Mouse (Mus musculus): Measurements from ENCODE around the gene Ptpn18. TPM values are rescaled to one million over a fixed set of nuclear protein-coding genes. Genes with fewer than 3 reads are reported as not detected.
"Not testable (repeated sequence)": the region's sequence is repeated elsewhere in the genome, so short reads cannot be mapped to it uniquely, and the experiment has no call there.

The Ptpn18 gene
- polyA plus RNA-seq, 1 experiment, result 732 TPM

- Histone ChIP-seq H3K4me3 (replicated peaks) (no peak overlapping the region), H3K27me3 (replicated peaks) (peaks cover 28% of the 10 kb centered on the region)
Measured at GRCm38 (mm10) chr1:34507986-34508385, 48.4 kb downstream of the Ptpn18 start.

DNA sequence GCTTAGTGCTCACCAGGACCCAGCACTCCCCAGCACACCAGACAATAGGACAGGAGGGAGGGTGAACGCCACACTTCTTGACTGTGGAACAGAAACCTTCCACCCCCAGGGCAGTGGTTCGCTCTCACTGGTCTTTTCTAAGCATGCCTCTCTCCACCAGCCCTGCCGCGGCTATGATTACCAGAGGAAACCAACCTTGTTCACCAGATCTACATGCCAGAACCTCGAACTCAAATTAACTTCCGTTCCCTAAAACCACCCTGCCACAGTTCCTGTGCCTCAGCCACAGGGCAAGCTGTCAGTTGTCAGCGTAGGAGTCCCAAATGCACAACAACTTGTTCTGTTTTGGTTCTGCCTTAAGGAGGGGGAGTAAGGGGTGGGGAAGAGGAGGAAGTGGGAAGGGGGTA lies 51.0 kb downstream of the Ptpn18 start:
- Histone ChIP-seq H3K4me3 (replicated peaks) (peak overlapping the region; percentile 90), H3K27me3 (replicated peaks) (peaks cover 33% of the 10 kb centered on the region)
- TF ChIP-seq GATA1 (IDR thresholded peaks at IDR 0.05; ENCODE audit: borderline replicate concordance, low read length) (no peak), FLI1 (IDR thresholded peaks at IDR 0.05; ENCODE audit: low read length) (no peak)

More at GRCm38 (mm10) chr1:34507986-34508385, 48.4 kb downstream of the Ptpn18 start:
- H3K36me3 ChIP-seq (replicated peaks; ENCODE audit: low read length), result no peaks in the 10 kb centered on the region
- no peak for TF ChIP-seq GATA1 (IDR thresholded peaks at IDR 0.05; ENCODE audit: borderline replicate concordance, low read length)
- TF ChIP-seq FLI1 (IDR thresholded peaks at IDR 0.05; ENCODE audit: low read length), result no peak
- H3K4me1 ChIP-seq, result peaks cover 24% of the 10 kb centered on the region
- H3K9me3 ChIP-seq, result peaks cover 14% of the 10 kb centered on the region

DNA sequence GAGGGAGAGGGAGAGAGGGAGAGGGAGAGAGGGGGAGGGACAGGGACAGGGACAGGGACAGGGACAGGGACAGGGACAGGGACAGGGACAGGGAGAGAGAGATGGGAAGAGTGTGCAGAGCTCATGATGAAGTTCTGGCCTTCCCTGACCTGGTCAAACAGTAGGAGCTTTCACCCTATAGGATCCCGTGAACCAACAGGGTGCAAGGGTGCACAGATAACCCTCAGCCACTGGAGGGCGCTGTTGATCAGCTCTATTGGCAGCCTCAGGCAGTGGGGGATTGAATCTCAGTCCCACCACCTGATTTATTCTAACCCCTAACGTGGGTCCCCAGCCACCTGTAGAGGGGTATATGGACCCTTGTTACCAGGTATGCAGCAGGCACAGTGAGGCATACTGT lies 51.5 kb downstream of the Ptpn18 start:
- Histone ChIP-seq H3K27me3 (replicated peaks) (peaks cover 34% of the 10 kb centered on the region), H3K9me3 (peaks cover 24% of the 10 kb centered on the region), H3K4me3 (replicated peaks) (peak overlapping the region; percentile 90), H3K36me3 (replicated peaks; ENCODE audit: low read length) (no peaks in the 10 kb centered on the region), H3K4me1 (peaks cover 20% of the 10 kb centered on the region)
- TF ChIP-seq FLI1 (IDR thresholded peaks at IDR 0.05; ENCODE audit: low read length) (no peak), GATA1 (IDR thresholded peaks at IDR 0.05; ENCODE audit: borderline replicate concordance, low read length) (no peak)

More for the DNA sequence above, 51.0 kb downstream of the Ptpn18 start:
- Histone ChIP-seq H3K4me1 (peaks cover 25% of the 10 kb centered on the region), H3K9me3 (peaks cover 19% of the 10 kb centered on the region), H3K36me3 (replicated peaks; ENCODE audit: low read length) (no peaks in the 10 kb centered on the region)

DNA sequence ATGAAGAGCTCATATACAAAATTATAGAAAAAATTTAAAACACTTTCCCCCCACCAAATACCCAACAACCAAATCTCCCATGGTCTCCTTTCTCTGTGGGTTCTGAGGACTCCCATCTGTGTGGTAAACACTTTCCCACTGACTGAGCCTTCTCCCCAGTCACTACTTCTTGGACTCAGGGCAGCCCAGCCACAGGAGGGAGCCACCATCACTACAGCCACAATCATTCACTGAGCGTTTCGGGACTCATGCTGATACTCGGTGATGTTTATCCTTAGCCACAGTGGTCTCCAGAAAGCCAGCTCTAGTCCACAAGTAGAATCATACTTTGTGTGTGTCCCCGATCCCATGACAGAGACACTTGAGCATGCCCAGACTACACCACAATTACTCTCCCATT lies 53.5 kb downstream of the Ptpn18 start:
- Histone ChIP-seq H3K27me3 (replicated peaks) (peaks cover 31% of the 10 kb centered on the region), H3K4me1 (peaks cover 25% of the 10 kb centered on the region), H3K36me3 (replicated peaks; ENCODE audit: low read length) (no peaks in the 10 kb centered on the region), H3K9me3 (peaks cover 19% of the 10 kb centered on the region), H3K4me3 (replicated peaks) (no peak overlapping the region)
- TF ChIP-seq GATA1 (IDR thresholded peaks at IDR 0.05; ENCODE audit: borderline replicate concordance, low read length) (no peak), FLI1 (IDR thresholded peaks at IDR 0.05; ENCODE audit: low read length) (no peak)

GRCm38 (mm10) chr1:34516595-34516994 lies 57.0 kb downstream of the Ptpn18 start:
- peaks cover 39% of the 10 kb centered on the region for H3K27me3 ChIP-seq (replicated peaks)
- H3K9me3 ChIP-seq, result peaks cover 16% of the 10 kb centered on the region
- no peak overlapping the region for H3K4me3 ChIP-seq (replicated peaks)
- no peaks in the 10 kb centered on the region for H3K36me3 ChIP-seq (replicated peaks; ENCODE audit: low read length)
- TF ChIP-seq FLI1 (IDR thresholded peaks at IDR 0.05; ENCODE audit: low read length), result no peak
- TF ChIP-seq GATA1 (IDR thresholded peaks at IDR 0.05; ENCODE audit: borderline replicate concordance, low read length), result no peak
- H3K4me1 ChIP-seq, result peaks cover 20% of the 10 kb centered on the region

DNA sequence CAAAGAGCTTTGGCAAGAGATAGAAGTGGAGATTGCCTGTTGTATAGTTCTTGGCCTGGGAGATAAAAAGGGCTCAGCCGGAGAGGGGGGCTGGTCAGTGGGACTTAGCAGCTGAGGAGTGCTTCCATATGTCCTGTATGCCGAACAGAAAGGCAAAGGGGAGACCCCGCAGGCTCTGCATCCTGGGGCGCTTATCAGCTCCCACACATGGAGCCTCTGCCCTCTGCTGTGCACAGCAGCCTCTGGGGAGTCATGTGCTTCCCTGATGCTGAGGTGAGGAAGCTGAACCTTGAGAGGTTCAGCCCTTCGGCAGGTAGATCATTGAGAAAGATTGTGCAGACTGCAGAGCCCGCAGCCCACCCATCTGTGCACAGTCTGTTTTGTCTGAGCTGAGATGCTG lies 57.7 kb downstream of the Ptpn18 start:
- H3K36me3 ChIP-seq (replicated peaks; ENCODE audit: low read length); H3K4me3 ChIP-seq (replicated peaks): not testable (repeated sequence)
- Histone ChIP-seq H3K9me3 (peaks cover 16% of the 10 kb centered on the region), H3K27me3 (replicated peaks) (peaks cover 41% of the 10 kb centered on the region), H3K4me1 (peaks cover 20% of the 10 kb centered on the region)

DNA sequence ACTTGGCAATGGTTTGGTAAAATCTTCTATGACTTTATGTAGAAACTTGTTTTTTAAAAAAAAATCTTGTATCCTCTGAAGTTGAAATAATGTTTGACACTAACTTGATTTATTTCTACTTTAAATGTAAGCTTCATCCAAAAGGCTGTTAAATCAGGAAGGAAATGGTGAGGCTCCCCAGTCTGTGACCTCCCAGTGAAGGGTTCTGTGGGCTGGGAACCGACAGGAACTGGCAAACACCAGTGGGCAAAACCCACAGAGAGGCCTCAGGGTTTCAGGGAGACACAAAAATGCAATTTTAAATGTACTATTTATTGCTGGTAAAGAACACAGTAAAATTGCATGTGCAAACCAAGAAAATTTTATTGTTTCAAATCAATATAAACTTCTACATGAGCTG lies 58.2 kb downstream of the Ptpn18 start:
- not testable (repeated sequence) for H3K4me3 ChIP-seq (replicated peaks); H3K36me3 ChIP-seq (replicated peaks; ENCODE audit: low read length)
- H3K9me3 ChIP-seq, result peaks cover 16% of the 10 kb centered on the region
- H3K27me3 ChIP-seq (replicated peaks), result peaks cover 43% of the 10 kb centered on the region
- peaks cover 20% of the 10 kb centered on the region for H3K4me1 ChIP-seq

- Histone ChIP-seq H3K4me3 (replicated peaks) (no peak overlapping the region), H3K27me3 (replicated peaks) (peaks cover 46% of the 10 kb centered on the region), H3K9me3 (peaks cover 16% of the 10 kb centered on the region), H3K36me3 (replicated peaks; ENCODE audit: low read length) (no peaks in the 10 kb centered on the region), H3K4me1 (peaks cover 20% of the 10 kb centered on the region)
- TF ChIP-seq GATA1 (IDR thresholded peaks at IDR 0.05; ENCODE audit: borderline replicate concordance, low read length) (no peak), FLI1 (IDR thresholded peaks at IDR 0.05; ENCODE audit: low read length) (no peak)
Measured at GRCm38 (mm10) chr1:34518259-34518658, 58.7 kb downstream of the Ptpn18 start.

DNA sequence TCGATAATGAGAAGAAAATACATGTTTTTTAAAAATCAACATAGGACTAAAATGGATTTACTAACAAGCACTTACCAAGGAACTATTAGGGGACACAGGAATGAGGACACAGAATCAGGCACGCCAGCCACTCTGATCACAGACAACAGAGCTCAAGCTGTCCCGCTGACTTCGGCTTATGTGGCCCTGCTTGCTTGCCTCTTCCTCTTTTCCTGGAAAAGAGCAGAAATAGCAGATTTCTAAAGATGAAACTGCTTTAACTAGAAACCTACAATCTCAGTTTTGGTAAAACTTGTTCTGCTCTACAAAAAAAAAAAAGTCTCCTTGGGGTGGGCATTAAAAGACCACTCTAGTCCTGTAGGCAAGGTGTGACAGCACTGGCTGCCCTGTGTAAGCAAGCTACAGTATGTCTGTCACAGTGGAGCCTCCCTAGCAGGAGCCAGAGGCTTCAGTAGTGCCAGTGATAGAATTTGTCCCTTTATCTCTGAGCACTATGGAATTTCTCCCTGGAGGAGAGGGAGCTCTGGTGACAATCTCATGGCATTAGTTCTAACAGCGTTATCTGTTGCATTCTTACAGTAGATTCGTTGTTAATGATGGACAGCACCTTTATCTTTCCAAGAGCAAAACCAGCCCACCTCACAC lies 62.8 kb downstream of the Ptpn18 start:
- TF ChIP-seq FLI1 (IDR thresholded peaks at IDR 0.05; ENCODE audit: low read length) (no peak), GATA1 (IDR thresholded peaks at IDR 0.05; ENCODE audit: borderline replicate concordance, low read length) (no peak)
- H3K4me3 ChIP-seq (replicated peaks), result no peak overlapping the region
- H3K4me1 ChIP-seq, result peaks cover 11% of the 10 kb centered on the region
- H3K27me3 ChIP-seq (replicated peaks), result peaks cover 38% of the 10 kb centered on the region
- H3K9me3 ChIP-seq, result peaks cover 10% of the 10 kb centered on the region
- H3K36me3 ChIP-seq (replicated peaks; ENCODE audit: low read length), result no peaks in the 10 kb centered on the region

DNA sequence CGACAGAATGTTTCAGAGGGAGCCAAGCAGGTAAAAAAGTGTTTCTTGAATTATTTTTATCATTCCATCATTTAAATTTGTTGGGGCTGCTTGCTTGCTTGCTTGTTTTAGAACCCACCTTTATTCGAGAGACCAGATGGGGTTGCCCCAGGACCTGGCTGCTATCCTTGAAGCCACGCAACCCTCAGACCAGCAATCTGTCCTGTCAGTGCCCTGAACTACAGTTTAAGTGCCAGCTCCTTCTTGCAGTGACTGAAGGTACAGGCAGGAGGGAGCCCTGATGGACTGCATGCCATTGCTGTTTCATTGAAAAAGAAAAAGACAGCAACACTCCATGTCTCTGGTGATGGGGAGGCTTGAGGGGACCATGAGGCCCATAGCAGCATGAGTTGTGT lies 63.3 kb downstream of the Ptpn18 start:
- TF ChIP-seq GATA1 (IDR thresholded peaks at IDR 0.05; ENCODE audit: borderline replicate concordance, low read length), result no peak
- no peak for TF ChIP-seq FLI1 (IDR thresholded peaks at IDR 0.05; ENCODE audit: low read length)
- peaks cover 10% of the 10 kb centered on the region for H3K9me3 ChIP-seq
- H3K27me3 ChIP-seq (replicated peaks), result peaks cover 38% of the 10 kb centered on the region
- H3K4me3 ChIP-seq (replicated peaks), result no peak overlapping the region
- H3K4me1 ChIP-seq, result peaks cover 10% of the 10 kb centered on the region
- H3K36me3 ChIP-seq (replicated peaks; ENCODE audit: low read length), result no peaks in the 10 kb centered on the region

GRCm38 (mm10) chr1:34523647-34524046 lies 64.1 kb downstream of the Ptpn18 start:
- no peak overlapping the region for H3K4me3 ChIP-seq (replicated peaks)
- H3K36me3 ChIP-seq (replicated peaks; ENCODE audit: low read length), result no peaks in the 10 kb centered on the region
- peaks cover 38% of the 10 kb centered on the region for H3K27me3 ChIP-seq (replicated peaks)
- peaks cover 10% of the 10 kb centered on the region for H3K4me1 ChIP-seq
- TF ChIP-seq FLI1 (IDR thresholded peaks at IDR 0.05; ENCODE audit: low read length), result no peak
- no peak for TF ChIP-seq GATA1 (IDR thresholded peaks at IDR 0.05; ENCODE audit: borderline replicate concordance, low read length)
- peaks cover 10% of the 10 kb centered on the region for H3K9me3 ChIP-seq

Other genes with a start within 250 kb of the Ptpn18 start
- gene Ccdc115, start 20.1 kb upstream of the Ptpn18 start, polyA plus RNA-seq (2012; ENCODE audit: insufficient read depth, low replicate concordance), result 10.1 and 36.5 TPM in 2 replicates
- gene Imp4, start 19.9 kb upstream of the Ptpn18 start, polyA plus RNA-seq (2012; ENCODE audit: insufficient read depth, low replicate concordance), result 11.7 and 61.2 TPM in 2 replicates
- 0.17 TPM in 1 of 2 replicates, not detected in the other for gene Prss39, start 38.6 kb downstream of the Ptpn18 start, polyA plus RNA-seq (2012; ENCODE audit: insufficient read depth, low replicate concordance)
- not detected in 2 replicates for gene Cfc1, start 75.9 kb downstream of the Ptpn18 start, polyA plus RNA-seq (2012; ENCODE audit: insufficient read depth, low replicate concordance)
- not detected in 2 replicates for gene Prss40, start 101.2 kb downstream of the Ptpn18 start, polyA plus RNA-seq (2012; ENCODE audit: insufficient read depth, low replicate concordance)
- 0.50 TPM in 1 of 2 replicates, not detected in the other for gene Amer3, start 119.9 kb downstream of the Ptpn18 start, polyA plus RNA-seq (2012; ENCODE audit: insufficient read depth, low replicate concordance)